Mouse (Mus musculus) left cerebral cortex, adult 18-20 months (tissue): ENCODE measurements around the gene Sdk1. TPM values are rescaled to one million over a fixed set of nuclear protein-coding genes. Genes with fewer than 3 reads are reported as not detected.
A peak's percentile ranks its signal among the peaks of the same experiment; 100 is the strongest.

Source experiments
- DNase-seq, 2 experiments: peaks; one replicate each; pipeline ENCODE4 v3.0.0; 2021 to 2022; ENCODE audit warnings: low spot score in 2 of 2, mixed read lengths in 1 of 2
- total RNA-seq, 2 experiments: library from RNA; stranded (reverse); gene quantifications; 2 replicates each; pipeline ENCODE4 v1.2.3; 2021

Gene Sdk1
- total RNA-seq, 2 experiments from 2014 or later: 9.3 to 10.0 TPM

DNA sequence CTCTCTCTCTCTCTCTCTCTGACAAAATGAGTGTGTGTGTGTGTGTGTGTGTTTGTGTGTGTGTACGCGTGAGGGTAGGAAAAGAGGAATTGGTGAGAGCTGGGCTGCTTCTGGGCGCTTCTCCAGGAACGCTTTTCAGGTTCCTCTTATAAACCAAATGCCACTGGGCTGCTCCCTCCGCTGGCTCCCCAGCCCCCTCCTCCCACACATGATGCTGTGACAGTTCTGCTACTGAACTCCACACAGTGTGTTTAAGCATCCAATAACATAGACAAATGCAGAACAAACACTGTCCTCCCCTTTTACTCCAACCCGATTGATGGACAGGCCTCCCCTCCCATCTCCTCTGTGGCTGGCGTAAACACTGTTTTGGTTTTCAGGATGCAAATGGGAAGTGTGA, 513.0 kb downstream of the Sdk1 start:
- peak; percentile 37 to 52 for DNase-seq

DNA sequence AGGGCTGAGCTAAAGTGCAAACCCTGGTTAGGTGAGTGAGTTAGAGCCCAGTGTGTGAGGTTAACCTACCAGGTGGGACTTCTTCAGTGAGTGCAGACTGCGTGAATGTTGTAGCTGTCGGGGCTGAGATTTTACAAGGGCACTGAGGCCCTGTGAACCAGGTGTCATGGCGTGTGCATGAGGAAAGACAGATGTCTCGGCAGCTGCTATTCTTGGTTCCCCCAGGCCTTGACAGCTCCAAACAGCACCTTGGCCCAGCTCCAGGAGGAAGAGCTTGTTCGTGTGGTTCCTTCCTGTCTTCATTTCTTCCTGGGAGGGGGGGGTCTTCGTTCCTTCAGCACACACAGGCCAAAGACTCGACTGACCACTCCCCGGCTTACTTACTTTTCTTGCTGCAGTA, 517.6 kb downstream of the Sdk1 start:
- no peak for DNase-seq

DNA sequence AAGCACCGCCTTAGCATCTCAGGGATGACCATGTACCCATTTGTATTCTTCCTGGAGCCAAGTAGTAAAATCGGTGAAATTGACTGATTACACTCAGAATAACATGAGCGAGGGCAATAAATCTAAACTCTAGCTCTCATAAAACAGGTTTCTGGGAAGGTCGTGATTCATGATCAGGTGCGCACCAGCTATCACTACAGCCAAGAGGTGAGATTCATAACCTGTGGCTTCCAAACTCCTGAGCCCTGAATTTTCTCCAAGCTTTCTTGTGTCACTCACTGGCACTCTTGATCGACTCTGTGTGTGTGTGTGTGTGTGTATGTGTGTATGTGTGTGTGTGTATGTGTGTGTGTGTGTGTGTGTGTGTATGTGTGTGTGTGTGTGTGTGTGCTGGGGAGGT, 522.8 kb downstream of the Sdk1 start:
- no peak for DNase-seq

DNA sequence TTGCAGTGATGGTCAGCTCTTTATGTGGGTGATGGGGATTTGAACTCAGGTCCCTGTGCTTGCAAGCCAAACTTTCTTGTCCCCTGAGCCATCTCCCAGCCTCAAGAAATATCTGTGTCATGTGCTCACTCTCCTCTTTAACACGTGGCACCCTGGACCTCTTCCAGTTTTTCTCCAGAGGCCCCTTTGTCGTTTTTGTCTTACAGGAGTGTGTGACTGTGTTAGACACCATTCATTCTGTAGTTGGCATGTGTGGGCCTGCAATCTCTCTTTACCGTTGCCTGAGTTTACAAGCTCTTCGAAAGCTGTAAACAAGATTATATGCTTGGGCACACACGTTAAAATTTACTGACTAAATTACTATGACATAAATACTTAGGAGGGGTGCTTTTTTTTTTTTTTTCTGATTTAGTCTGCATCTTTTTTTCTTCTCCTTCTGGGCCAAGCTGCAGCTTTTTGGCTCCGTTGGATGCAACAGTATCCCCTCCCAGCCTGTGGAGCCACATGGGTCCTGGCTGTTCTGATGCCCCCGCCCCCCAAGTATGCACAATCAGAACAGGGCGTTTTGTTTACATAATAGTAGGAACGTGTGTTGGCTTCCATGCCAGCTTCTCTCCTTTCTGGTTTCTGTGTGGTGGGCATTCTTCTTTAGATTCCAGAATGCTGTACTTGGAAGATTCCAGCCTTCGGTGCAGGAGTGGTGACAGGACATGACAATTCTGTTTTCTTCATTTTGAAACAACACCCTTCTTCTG, 527.6 kb downstream of the Sdk1 start:
- no peak for DNase-seq

DNA sequence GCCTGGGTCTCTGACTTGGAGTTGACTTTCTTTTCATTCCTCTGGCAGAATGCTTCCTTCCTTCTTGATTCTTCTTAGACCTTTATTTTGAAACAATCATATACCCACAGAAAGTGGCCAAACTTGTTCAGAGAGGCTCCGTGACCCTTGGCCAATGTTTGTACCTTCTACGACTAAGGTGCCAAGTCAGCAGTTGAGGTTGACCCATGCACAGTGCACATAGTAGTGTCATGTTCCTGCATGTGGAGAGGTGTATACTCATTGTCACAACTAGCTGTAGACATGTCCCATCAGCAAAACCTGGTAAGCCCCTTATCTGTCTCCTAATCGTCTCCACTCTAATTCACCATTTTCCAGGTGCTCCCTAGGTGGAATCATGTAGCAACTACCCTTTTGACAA, 530.2 kb downstream of the Sdk1 start:
- DNase-seq: no peak

DNA sequence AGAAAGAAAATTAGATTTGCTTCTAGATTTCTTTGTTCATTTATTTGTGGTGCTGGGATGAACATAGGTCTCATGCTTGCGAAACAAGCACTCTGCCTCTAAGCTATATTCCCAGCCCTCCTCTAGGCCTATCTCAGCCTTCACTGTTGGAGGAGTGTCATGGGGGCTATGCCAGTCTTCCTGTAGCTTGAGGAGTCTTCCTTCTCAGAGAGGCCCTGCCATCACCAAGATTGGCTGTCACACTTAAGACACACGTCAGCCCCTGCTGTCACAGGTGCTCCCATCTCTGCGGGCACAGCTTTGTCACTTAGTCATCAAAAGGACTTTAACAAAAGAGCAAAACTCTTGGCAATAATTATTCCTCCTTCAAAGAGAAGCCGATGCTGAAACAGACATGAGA, 536.9 kb downstream of the Sdk1 start:
- no peak for DNase-seq

DNA sequence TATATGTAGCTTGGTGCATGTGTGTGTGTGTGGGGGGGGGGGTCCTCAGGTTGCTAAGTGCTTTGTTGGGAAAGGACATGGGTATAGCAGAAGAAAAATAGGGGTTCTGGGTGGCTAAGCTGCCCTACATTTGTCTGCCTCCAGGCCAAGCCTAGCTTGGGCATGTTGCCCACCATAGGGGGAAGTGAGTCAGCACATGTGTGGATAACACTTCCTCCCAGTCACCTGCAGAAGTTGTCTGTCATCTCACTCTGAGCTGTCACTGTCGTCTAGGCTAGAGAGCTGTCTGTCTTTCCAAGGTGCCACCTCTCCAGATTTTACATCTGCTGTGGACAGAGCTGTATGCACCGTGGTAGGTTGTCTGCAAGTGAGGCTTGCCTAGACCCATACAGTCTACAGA, 539.9 kb downstream of the Sdk1 start:
- no peak for DNase-seq

DNA sequence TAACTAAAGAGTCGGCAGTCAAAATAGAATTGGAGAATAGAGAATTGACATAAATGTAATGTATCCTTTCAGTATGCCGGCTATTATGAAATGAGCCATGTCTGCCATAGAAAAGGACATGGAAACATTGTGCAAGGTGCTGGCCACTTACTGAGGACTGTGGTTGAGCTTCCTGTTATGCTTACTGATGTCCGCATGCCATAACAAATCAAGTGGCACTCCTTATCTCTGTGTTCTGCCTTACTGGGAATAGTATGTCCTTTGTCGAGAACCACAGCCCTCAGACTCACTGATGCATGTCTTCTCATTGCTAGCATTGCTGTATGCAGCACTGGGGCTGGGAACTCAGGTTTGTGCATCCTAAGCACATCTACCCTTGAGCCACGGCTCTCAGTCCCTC, 541.0 kb downstream of the Sdk1 start:
- DNase-seq: no peak

DNA sequence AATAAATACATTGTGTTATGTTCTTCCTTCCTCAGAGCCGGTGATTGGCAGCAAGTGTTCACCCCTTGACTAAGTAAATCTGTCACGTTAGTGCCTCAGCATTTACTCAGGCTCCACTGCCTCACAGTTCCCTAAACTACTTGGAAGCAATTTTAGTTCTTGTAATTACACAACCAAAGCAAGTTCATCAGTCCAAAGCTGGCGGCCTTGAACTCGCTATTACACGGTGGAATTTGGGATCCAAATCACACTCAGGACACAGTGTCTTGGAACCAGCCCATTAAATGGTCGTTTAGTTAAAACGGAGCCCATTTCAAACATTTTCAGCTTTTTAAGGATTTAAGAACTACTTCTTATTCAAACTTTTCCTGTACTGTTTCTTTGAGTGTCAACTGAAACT, 542.2 kb downstream of the Sdk1 start:
- no peak for DNase-seq

DNA sequence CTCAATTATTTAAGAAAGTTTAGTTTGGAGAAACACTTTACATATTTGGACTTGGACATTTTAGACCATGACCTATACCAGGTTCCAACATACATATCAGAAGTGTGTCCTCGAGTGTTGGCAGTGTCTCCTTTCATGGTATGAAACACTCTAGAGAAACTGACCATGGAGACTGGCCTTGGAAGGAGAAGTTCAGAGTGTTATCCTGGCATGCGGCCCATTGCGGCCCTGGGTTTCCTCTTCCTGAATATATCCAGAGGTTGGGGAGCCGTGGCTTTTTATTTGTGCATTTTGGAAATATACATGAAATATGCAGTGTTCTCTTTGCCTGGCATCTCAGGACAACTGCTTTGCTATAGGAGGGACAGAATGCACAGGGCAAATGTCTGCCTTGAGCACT, 552.6 kb downstream of the Sdk1 start:
- DNase-seq: no peak

DNA sequence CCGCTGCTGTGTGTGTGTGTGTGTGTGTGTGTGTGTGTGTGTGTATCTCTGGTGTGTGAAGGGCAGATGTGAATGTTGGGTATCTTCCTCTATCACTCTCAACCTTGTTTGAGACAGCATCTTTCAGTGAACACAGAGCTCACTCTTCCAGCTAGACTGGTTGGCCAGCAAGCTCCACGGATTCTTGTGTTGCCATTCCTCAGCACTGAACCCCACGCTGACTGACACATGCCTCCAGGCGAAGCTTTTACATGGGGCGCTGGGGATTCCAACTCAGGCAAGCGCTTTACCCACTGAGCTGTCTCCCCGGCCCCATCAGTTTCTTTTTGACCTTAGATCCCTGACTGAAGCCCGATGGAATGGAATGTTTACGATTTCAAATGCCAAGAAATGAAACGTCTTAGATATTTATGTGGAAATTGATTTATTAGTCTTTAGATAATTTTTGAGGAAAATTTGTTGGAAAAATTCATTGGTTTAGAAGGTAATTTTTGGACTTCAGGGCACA, 582.6 kb downstream of the Sdk1 start:
- no peak for DNase-seq

DNA sequence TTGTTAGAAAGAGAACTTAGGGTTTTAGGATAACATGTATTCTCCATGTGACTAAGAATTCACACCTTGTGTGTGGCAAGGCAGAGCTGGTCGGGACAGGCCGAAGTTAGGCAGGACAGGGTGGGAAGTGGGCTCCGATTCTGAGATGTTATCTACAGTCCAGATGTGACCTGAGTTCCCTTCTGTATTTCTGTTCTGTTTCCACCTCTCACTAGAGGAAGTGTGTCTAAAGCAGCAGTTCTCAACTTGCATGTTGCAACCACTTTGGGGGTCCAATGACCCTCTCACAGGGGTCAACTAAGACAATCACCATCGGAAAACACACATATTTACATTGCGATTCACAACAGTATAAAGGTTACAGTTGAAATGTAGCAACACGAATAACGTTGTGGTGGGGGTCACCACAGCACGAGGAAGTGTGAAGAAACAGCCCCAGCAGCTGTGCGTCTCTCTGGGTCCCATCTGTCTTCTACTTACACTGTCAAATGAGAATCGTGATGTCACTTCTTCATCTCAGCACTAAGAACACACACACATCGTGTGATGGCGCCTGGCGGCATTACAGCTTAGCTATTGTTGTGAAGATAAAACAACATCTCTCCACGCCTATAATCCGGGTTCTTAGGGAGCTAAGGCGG, 583.6 kb downstream of the Sdk1 start:
- DNase-seq: no peak

DNA sequence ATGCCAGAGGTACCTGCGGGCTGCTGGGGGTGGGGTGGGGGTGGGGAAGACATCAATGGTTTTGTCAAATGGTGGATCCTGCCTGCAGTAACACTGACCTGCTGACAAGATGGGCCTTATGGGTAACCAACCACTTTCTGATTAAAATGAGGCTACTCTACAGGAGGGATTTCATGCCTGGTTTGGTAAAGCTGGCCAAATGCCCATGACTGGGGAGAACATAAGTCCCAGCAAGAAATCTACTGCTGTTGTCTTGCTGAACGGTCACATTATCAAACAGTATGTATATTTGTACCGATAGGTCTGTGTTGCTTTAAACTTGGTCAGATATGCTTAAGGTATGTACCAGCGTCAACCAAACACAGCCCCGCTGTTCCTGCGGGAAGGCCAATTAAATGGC, 594.3 kb downstream of the Sdk1 start:
- DNase-seq: no peak

DNA sequence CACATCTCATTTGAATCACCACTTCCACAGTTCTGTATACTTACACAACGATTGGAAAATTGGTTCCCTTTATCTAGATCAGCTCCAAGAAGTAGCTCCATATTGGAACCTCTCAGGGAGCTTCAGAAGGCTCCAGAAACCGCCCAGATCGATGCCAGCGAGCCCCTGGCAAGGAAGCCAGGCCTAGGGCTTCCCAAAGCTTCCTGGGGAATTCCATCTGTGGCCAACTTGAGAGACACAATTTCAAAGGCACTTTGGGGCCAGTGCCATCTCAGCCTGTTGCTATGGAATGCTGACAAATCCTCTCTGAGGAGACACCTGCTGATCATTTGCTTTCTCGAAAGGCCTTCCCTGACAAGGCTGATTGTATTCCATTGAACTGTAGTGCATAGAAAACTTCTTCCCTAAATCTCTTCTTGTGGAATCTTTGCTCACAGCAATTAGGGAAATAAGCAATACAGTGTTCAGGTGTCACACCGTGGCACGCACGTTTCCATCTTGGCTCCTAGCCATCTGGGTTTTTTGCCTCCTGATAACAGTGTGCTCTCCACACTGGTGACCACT, 595.7 kb downstream of the Sdk1 start:
- DNase-seq: no peak

DNA sequence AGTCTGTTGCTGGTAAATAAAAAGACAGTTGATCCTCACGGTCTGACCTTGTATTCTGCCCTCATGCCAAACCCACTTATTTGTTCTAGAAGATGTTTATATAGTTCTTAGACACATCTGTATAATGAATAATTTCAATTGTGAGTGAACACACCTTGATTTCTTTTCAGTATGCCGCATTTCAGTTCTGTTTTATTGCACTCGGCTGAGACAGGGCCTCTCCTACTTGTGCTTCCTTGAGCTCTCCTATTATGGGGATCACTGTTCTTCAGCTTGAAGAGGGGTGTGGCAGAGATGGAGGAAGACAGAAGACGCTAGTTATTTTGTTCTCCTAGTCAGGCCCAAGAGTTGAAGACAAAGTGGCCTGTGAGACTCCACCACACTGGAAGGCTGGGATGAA, 603.4 kb downstream of the Sdk1 start:
- DNase-seq: no peak

DNA sequence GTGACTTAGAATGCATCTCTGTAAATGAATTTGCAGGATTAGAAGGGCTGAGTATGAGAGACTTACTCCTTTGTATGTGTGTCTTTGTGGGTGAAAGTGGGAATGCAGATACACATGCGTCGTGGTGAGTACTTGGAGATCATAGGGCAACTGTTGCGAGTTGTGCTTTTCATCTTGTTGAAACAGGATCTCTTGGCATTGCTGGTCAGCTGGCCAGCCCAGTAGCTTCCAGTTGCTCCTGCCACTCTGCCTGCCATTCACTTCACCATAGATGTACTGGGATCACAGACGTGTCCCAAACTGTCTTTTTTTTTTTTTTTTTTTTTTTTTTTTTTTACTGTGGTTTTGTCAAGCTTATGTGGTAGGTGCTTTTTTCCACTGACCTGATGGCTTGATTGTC, 606.4 kb downstream of the Sdk1 start:
- no peak for DNase-seq

DNA sequence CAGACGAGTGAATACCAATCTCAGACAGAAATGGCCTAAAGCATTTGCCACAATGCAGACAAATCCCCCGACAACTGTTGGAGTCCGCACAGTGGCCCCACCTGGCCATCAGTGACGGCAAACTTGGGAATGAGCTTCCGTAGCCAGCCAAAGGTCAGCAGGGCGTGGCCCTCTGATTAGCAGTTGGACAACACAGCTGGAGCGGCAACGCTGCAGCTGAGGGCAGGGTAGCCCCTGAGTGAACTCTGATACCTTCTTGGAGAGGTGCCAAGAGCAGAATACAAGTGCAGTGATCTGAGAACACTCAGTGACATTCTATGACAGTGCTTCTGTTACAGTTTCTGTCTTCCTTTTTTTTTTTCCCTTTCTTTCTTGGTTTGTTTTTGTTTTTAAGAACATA, 610.9 kb downstream of the Sdk1 start:
- no peak for DNase-seq

DNA sequence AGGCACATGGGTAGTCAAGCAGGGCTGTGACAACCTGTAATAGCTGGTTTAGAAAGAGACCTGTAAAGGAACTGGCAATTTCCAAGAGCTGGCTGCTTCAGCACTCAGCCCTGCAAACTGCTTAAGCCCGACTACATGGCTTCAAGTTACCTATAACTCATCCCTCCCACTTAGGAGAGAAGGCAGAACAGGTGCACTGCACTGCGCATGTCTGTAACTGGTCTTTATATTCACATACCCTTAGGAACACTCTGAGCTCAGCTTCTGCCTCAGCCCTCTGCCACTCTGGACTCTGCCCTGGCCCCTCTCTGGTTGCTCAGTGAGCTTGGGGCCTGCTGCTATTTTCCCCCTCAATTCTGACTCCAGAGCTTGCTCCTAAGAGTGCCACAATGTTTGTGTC, 615.2 kb downstream of the Sdk1 start:
- DNase-seq: no peak

DNA sequence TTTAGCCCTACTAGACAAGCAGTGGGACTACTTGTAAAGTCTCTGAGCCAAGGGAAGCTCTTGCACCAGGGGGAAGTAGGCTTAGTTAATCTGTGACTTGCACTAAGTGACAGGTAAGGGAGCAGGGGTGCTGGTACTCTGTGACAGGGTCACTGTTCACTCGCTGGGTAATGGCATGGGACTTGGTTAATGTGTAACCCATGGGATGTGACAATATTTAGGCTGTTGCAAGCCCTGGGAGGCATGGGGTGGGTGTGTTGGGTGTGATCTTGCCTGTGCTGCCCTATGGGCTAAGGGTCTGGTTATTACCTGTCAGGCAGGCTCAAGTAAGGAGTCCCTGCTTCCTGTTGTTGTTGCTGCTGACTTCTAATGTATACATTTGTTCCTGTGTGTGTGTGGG, 616.5 kb downstream of the Sdk1 start:
- no peak for DNase-seq

DNA sequence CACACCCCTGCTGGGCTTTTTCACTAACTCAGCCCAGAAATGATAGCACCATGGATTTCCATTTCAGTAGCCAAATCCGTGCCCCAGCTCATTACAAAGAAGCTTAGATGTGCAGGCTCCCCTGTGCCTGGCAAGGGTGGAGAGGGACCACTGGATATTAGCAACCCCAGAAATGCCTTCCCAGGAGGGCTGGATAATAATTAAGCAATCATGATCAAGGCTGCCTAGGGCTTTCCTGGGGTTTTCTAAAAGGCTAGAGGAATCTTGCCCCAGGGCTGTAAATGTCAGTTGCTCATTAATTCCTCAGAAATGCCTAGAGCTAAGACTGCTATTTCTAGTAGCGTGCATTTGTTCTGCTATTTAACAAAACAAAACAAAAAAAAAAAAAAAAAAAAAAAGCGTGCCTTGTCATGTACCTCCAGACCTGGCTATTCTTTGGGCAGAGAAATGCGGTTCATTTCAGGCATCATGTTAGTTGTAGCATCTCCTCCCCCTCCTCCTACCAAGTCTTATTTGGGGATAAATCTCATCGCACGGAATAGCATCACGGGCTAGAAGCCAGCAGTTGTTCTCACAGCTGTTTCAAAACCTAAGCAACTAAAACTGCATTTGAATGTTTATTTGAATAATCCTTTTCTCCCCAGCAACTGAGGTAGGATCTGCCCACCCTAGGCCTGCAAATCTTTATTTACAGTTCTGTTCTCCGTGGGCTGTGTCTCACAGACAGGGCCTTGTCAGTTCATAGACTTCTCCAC, 617.3 kb downstream of the Sdk1 start:
- DNase-seq: no peak

DNA sequence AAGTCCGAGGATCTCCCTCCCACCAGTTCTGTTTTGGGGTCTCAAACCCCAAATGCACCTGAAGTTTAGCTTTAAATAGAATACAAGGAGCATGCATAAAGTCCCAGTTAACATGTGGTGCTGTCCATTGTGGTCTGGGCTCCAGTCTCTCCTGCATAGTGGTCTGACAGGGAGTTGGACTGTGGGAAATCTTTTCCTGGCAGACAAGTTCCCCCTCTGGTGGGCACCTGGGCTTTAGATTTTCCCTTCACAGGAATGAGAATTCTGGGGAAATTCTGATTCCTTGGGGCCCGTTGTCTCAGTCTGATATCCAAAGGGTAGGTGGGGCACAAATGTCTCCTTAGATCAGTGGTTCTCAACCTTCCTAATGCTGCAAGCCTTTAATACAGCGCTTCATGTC, 624.8 kb downstream of the Sdk1 start:
- no peak for DNase-seq

DNA sequence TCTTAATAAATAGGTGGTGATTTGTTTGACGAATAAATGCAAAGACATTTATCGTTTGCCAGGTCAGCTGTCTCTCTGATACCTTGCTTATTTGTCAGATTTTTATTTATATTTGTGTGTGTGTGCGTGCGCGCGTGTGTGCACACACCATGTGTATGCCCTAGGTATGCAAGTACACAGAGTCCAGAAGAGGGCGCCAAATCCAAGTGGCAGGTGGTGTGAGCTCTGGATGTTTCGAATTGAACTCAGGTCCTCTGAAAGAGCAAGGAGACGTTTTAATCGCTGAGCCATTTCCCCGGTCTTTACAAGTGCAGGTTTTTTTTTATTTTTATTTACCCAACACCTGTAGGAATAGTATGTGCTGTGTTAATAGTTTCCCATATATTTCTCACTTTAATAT, 632.5 kb downstream of the Sdk1 start:
- DNase-seq: no peak
